Mouse (Mus musculus) kidney, embryonic 16.5 days (tissue): ENCODE measurements at regions not wholly inside any gene's neighbourhood (a gene's known extent, or its start where the extent isn't known, plus 50 kb on each side); places are given as distances from the start of the nearest gene placed in this dataset.

Source experiments
- ATAC-seq: fragments of 200-750 bp; cut with Nextera tagmentation; 2 replicates; pipeline ENCODE4 v1.8.0; 2017; ENCODE audit warnings: moderate TSS enrichment; ENCODE audit not compliant: low FRiP score, low TSS enrichment
- H3K27ac ChIP-seq: fragments of 300-500 bp; sonication (generic); 2 replicates; pipeline ENCODE4 v1.5.1; 2014; ENCODE audit warnings: low read length
- H3K27me3 ChIP-seq: fragments of 300-500 bp; sonication (generic); 2 replicates; pipeline ENCODE4 v1.6.1; 2014; ENCODE audit warnings: low read length, control low read depth, mixed read lengths; ENCODE audit not compliant: insufficient read depth
- H3K36me3 ChIP-seq: fragments of 300-500 bp; sonication (generic); 2 replicates; pipeline ENCODE4 v1.6.1; 2014; ENCODE audit warnings: low read length, control low read depth, mixed read lengths; ENCODE audit not compliant: insufficient read depth
- H3K4me1 ChIP-seq: fragments of 300-500 bp; sonication (generic); 2 replicates; pipeline ENCODE4 v1.6.1; 2014; ENCODE audit warnings: low read length, control low read depth, mixed read lengths; ENCODE audit not compliant: insufficient read depth
- H3K4me2 ChIP-seq: fragments of 300-500 bp; sonication (generic); replicated peaks from 2 replicates; pipeline ENCODE4 v1.6.1; 2014; ENCODE audit warnings: low read depth, low read length
- H3K4me3 ChIP-seq: fragments of 300-500 bp; sonication (generic); 2 replicates; pipeline ENCODE4 v1.5.1; 2014; ENCODE audit warnings: mild to moderate bottlenecking, low read length
- H3K9ac ChIP-seq: fragments of 300-500 bp; sonication (generic); replicated peaks from 2 replicates; pipeline ENCODE4 v1.6.1; 2014; ENCODE audit warnings: low read length
- H3K9me3 ChIP-seq: fragments of 300-500 bp; sonication (generic); 2 replicates; pipeline ENCODE4 v1.6.1; 2016; ENCODE audit warnings: low read length, control low read depth
- WGBS: fragments of 180-500 bp; shearing (Covaris S2); extraction: QIAGEN DNeasy Blood & Tissue Kit; methylation state at CpG from one replicate; pipeline ENCODE4 v1.1.7; 2014; 5-methylcytosine and 5-hydroxymethylcytosine counted together

- H3K27me3 ChIP-seq, result no peaks in the 10 kb centered on the region
- no peaks in the 10 kb centered on the region for H3K36me3 ChIP-seq
- no peak overlapping the region for H3K4me3 ChIP-seq
- WGBS, result 43% methylated on average over 14 of the region's 14 CpGs
- no peak overlapping the region for H3K9ac ChIP-seq
- no peak for ATAC-seq
- H3K9me3 ChIP-seq, result no peaks in the 10 kb centered on the region
- no peak overlapping the region for H3K4me2 ChIP-seq
- no peak overlapping the region for H3K27ac ChIP-seq
- 0 out of 2 replicates have a peak, but pooled peaks cover 3% of the 10 kb centered on the region for H3K4me1 ChIP-seq
Observed at GRCm38 (mm10) chr1:34738386-34739067, 104.3 kb downstream of the Fam168b start.

GRCm38 (mm10) chr1:34739621-34740020 lies 103.2 kb downstream of the Fam168b start:
- Histone ChIP-seq H3K9ac (no peak overlapping the region), H3K27me3 (no peaks in the 10 kb centered on the region), H3K4me3 (no peak overlapping the region), H3K36me3 (no peaks in the 10 kb centered on the region), H3K27ac (no peak overlapping the region), H3K4me1 (0 out of 2 replicates have a peak, but pooled peaks cover 3% of the 10 kb centered on the region), H3K4me2 (no peak overlapping the region), H3K9me3 (no peaks in the 10 kb centered on the region)
- WGBS, result 67% methylated on average over 4 of the region's 4 CpGs
- no peak for ATAC-seq

GRCm38 (mm10) chr1:34740891-34741290 lies 102.0 kb downstream of the Fam168b start:
- Histone ChIP-seq H3K27me3 (no peaks in the 10 kb centered on the region), H3K4me1 (0 out of 2 replicates have a peak, but pooled peaks cover 3% of the 10 kb centered on the region), H3K9me3 (no peaks in the 10 kb centered on the region), H3K27ac (no peak overlapping the region), H3K9ac (no peak overlapping the region), H3K4me3 (no peak overlapping the region), H3K36me3 (no peaks in the 10 kb centered on the region), H3K4me2 (no peak overlapping the region)
- 66% methylated on average over 7 of the region's 7 CpGs for WGBS
- no peak for ATAC-seq

DNA sequence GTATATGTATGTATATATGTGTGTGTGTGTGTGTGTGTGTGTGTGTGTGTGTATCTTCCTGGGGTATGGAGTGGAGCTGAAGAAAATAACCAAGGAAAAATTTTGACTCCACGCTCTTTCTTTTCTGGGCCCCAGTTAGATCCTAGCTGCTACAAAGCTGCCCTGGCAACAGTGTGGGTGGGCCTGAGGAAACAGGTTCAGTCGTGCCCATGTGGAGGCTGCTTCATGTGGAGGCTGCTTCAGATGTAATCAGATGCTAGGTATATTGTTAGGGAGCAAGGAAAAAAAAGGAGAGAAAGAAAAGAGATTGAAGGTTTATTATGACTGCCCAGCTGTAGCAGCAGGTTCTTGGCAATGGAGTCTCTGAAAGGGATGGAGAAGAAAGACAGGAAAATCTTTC lies 100.6 kb downstream of the Fam168b start:
- WGBS, result 61% methylated on average over 2 of the region's 2 CpGs
- no peak for ATAC-seq
- no peak overlapping the region for H3K27ac ChIP-seq

GRCm38 (mm10) chr1:34745881-34746280 lies 97.0 kb downstream of the Fam168b start:
- Histone ChIP-seq H3K4me1 (peaks cover 12% of the 10 kb centered on the region), H3K4me2 (no peak overlapping the region), H3K36me3 (no peaks in the 10 kb centered on the region), H3K27ac (no peak overlapping the region), H3K9ac (no peak overlapping the region), H3K4me3 (no peak overlapping the region), H3K9me3 (no peaks in the 10 kb centered on the region), H3K27me3 (peaks cover 30% of the 10 kb centered on the region)
- 64% methylated on average over 6 of the region's 6 CpGs for WGBS
- no peak for ATAC-seq

More for the DNA sequence above, 100.6 kb downstream of the Fam168b start:
- no peak overlapping the region for H3K4me2 ChIP-seq
- H3K4me1 ChIP-seq, result 0 out of 2 replicates have a peak, but pooled peaks cover 3% of the 10 kb centered on the region
- no peaks in the 10 kb centered on the region for H3K27me3 ChIP-seq
- no peaks in the 10 kb centered on the region for H3K9me3 ChIP-seq
- H3K9ac ChIP-seq, result no peak overlapping the region
- H3K4me3 ChIP-seq, result no peak overlapping the region
- H3K36me3 ChIP-seq, result no peaks in the 10 kb centered on the region

- Histone ChIP-seq H3K27me3 (peaks cover 54% of the 10 kb centered on the region), H3K9ac (no peak overlapping the region), H3K27ac (no peak overlapping the region), H3K36me3 (no peaks in the 10 kb centered on the region), H3K4me2 (peak overlapping the region; percentile 98), H3K4me1 (peaks cover 19% of the 10 kb centered on the region), H3K4me3 (0 out of 2 replicates have a peak overlapping the region, but pooled peaks have one; percentile 6), H3K9me3 (no peaks in the 10 kb centered on the region)
- whole genome bisulfite sequencing, result 7% methylated on average over 14 of the region's 14 CpGs
- ATAC-seq, result no peak
Observed at GRCm38 (mm10) chr1:34749161-34750040, 93.5 kb downstream of the Fam168b start.

- under 1% methylated on average over 101 of the region's 108 CpGs for WGBS
Observed at GRCm38 (mm10) chr1:34750061-34751054, 92.5 kb downstream of the Fam168b start.

DNA sequence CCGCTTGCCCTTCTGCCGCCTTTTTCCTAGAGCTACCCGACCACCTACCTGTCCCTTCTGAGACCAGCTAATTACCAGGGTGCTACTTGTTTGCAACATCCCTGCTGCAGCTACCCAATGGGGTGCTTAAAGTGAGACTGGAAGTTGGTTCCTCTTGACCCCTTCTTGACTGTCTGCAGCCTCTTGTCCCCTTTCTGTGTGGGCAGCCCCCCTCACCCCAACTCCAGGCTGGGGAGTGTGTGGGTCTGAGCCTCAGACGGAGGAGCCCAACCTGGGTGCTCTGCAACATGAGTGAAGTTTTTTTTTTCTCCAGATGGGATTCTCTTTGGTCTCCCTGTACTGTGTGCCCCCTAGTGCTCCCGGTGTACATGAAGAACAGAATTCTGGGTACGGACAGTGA lies 91.7 kb downstream of the Fam168b start:
- Histone ChIP-seq H3K4me3 (peak overlapping the region; percentile 63), H3K4me1 (peaks cover 19% of the 10 kb centered on the region), H3K9me3 (no peaks in the 10 kb centered on the region), H3K9ac (0 out of 2 replicates have a peak overlapping the region, but pooled peaks have one; percentile 62), H3K4me2 (peak overlapping the region; percentile 98), H3K27ac (no peak overlapping the region), H3K27me3 (peaks cover 60% of the 10 kb centered on the region), H3K36me3 (no peaks in the 10 kb centered on the region)
- WGBS, result 3% methylated on average over 6 of the region's 6 CpGs
- no peak; the same call in 1 of the 2 replicates for ATAC-seq

More at GRCm38 (mm10) chr1:34750061-34751054, 92.5 kb downstream of the Fam168b start:
- Histone ChIP-seq H3K27me3 (peaks cover 60% of the 10 kb centered on the region), H3K27ac (no peak overlapping the region), H3K9me3 (no peaks in the 10 kb centered on the region), H3K4me3 (peak overlapping the region; percentile 63), H3K4me2 (peak overlapping the region; percentile 98), H3K9ac (peak overlapping the region; percentile 62), H3K4me1 (peaks cover 19% of the 10 kb centered on the region), H3K36me3 (no peaks in the 10 kb centered on the region)
- ATAC-seq, result peak; percentile 56

- Histone ChIP-seq H3K36me3 (no peaks in the 10 kb centered on the region), H3K4me1 (peaks cover 19% of the 10 kb centered on the region), H3K4me3 (no peak overlapping the region), H3K4me2 (no peak overlapping the region), H3K9ac (no peak overlapping the region), H3K9me3 (no peaks in the 10 kb centered on the region), H3K27ac (no peak overlapping the region), H3K27me3 (peaks cover 52% of the 10 kb centered on the region)
- WGBS, result 71% methylated on average over 5 of the region's 5 CpGs
- ATAC-seq, result no peak
Observed at GRCm38 (mm10) chr1:34753581-34753980, 89.3 kb downstream of the Fam168b start.
